Mouse (Mus musculus) heart, postnatal 36 days (tissue): ENCODE data around the gene Gm6176. TPM values are rescaled to one million over a fixed set of nuclear protein-coding genes. Genes with fewer than 3 reads are reported as not detected.
"Not testable (repeated sequence)": the region's sequence is repeated elsewhere in the genome, so short reads cannot be mapped to it uniquely, and the experiment has no call there.

ENCODE experiments used
- DNase-seq, 2 experiments: peaks; one replicate each; pipeline ENCODE4 v3.0.0; 2021 to 2022
- intact Hi-C: fragments of 180-260 bp; cut with DNase I; formaldehyde crosslinking; loops from one replicate; pipeline ENCODE4 v1.15.1; 2025
- total RNA-seq, 2 experiments: library from RNA; stranded (reverse); gene quantifications; 2 replicates each; pipeline ENCODE4 v1.2.3; 2021

Gm6176 gene
- total RNA-seq = not detected

DNA sequence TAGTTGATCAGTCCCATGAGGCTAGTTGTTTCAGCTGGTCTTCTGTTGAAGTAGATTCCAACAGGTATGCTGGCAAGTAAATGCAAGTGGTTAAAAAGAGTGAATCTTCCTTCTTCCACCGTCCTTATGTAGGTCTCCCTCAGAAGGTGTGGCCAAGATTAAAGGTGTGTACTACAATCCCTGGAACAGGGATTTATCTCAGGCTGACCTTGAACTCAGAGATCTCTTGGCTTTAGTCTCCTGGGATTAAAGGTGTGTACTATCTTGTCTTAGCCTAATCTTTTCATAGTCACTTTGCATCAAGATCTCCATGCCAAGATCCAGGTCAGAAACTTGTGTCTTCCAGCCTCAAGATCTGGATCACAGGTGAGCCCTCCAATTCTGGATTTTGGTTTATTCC, at the start of gene Gm6176:
TSS of gene Gm6176 (minus strand) at position 101 of the 400 bp plus-strand sequence.
- DNase-seq, intact Hi-C loops: not testable (repeated sequence)

DNA sequence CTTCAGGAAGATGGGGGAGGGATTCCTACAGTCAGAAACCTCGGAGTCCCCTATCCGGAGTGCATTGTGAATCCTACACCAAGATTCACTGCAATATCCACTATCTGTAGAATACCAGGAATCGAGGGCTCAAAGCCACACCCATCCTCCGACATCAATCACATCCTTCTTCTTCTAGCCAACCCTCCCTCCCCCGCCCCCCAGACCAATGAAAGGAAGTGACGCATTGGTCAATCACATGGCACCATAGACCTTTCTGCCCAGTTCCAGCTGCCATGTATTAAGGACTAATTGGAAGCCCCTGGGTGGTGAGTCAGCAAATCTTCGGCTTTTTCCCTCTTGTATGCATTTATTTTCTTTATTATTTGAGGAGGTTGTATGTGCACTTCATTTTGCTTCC, 12.7 kb upstream of the Gm6176 start, which contains the start of gene Vmn1r139:
TSS of gene Vmn1r139 (plus strand) at position 301 of the 400 bp plus-strand sequence.
- intact Hi-C loops, DNase-seq: not testable (repeated sequence)

DNA sequence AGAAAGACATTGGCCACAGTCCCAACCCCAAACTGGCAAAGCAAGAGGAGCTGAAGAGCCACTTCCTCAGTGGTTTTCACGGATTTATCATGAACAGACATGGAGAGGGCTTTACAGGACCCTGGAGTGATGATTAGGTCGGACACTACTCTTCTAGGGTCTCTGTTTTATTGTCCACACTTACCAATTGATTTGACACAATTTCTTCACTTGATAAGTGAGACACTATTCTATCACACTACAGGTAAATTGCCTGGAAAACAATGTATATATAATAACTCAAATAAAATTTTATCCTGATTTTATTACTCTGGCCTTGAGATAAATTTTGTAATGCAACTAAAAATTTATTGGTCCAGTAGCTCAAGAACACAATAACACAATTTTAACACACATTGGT, 27.3 kb downstream of the Gm6176 start, which contains the start of gene Vmn1r138:
TSS of gene Vmn1r138 (minus strand) at position 101 of the 400 bp plus-strand sequence.
- DNase-seq, intact Hi-C loops: not testable (repeated sequence)

Other genes starting within 250 kb of the Gm6176 start
- gene Vmn1r135, start 224.0 kb downstream of the Gm6176 start, total RNA-seq = not detected
- not detected for gene Gm5725, start 212.0 kb downstream of the Gm6176 start, total RNA-seq
- not detected for gene Gm5891, start 135.0 kb downstream of the Gm6176 start, total RNA-seq
- not detected for gene Vmn1r137, start 61.7 kb downstream of the Gm6176 start, total RNA-seq
- gene Vmn1r138, start 27.4 kb downstream of the Gm6176 start, total RNA-seq = not detected
- not detected for gene Vmn1r139, start 12.8 kb upstream of the Gm6176 start, total RNA-seq
- not detected for gene Gm16451, start 61.9 kb upstream of the Gm6176 start, total RNA-seq
- gene Gm10666, start 78.4 kb upstream of the Gm6176 start, total RNA-seq = not detected
- gene Vmn1r142, start 107.7 kb upstream of the Gm6176 start, total RNA-seq = not detected
- gene Vmn1r143, start 133.1 kb upstream of the Gm6176 start, total RNA-seq = not detected
- not detected for gene Gm8653, start 145.0 kb upstream of the Gm6176 start, total RNA-seq
- not detected for gene Gm8453, start 173.2 kb upstream of the Gm6176 start, total RNA-seq